Mouse (Mus musculus): ENCODE data around the gene Six5.

GRCm38 (mm10) chr7:19097217-19097616 is 2.8 kb downstream of the Six5 start:
- TF ChIP-seq TAL1 (IDR thresholded peaks at IDR 0.05; ENCODE audit: low read length) (no peak), GATA1 (IDR thresholded peaks at IDR 0.05; ENCODE audit: low read length) (no peak)
